Mouse (Mus musculus) liver, embryonic 14.5 days (tissue): Measurements from ENCODE around the gene Vps54.

Source experiments
- CTCF ChIP-seq: IDR thresholded peaks from 2 replicates; pipeline ENCODE4 v1.5.1; 2016; ENCODE audit warnings: antibody characterized with exemption, low read depth, control low read depth
- EP300 ChIP-seq: IDR thresholded peaks from 2 replicates; pipeline ENCODE4 v1.6.1; 2016; ENCODE audit warnings: antibody characterized with exemption, low read depth

- TF ChIP-seq CTCF (no peak), EP300 (no peak)
These were observed 26.3 kb downstream of the Vps54 start for GRCm38 (mm10) chr11:21265423-21265822.
